Mouse (Mus musculus) C2C12 (cell line): ENCODE results near the gene Ddhd1. TPM values are rescaled to one million over a fixed set of nuclear protein-coding genes. Genes with fewer than 3 reads are reported as not detected.
"Not testable (repeated sequence)": the region's sequence is repeated elsewhere in the genome, so short reads cannot be mapped to it uniquely, and the experiment has no call there.

Experiments
- H3K27me3 ChIP-seq: one replicate; pipeline ENCODE4 v1.6.1; 2011; ENCODE audit not compliant: control insufficient read depth, insufficient read depth, insufficient read length
- H3K36me3 ChIP-seq: one replicate; pipeline ENCODE4 v1.6.1; 2011; ENCODE audit not compliant: control insufficient read depth, insufficient read depth
- H3K4me3 ChIP-seq: one replicate; pipeline ENCODE4 v1.5.1; 2011; ENCODE audit warnings: mild to moderate bottlenecking, control low read depth; ENCODE audit not compliant: poor library complexity, insufficient read depth, severe bottlenecking
- H3K79me2 ChIP-seq: one replicate; pipeline ENCODE4 v1.6.1; 2011; ENCODE audit not compliant: control insufficient read depth, insufficient read depth
- H3K79me3 ChIP-seq: one replicate; pipeline ENCODE4 v1.6.1; 2011; ENCODE audit warnings: low read depth, control low read depth
- H3ac ChIP-seq: one replicate; pipeline ENCODE3; 2011; ENCODE audit warnings: low read depth; ENCODE audit not compliant: control insufficient read depth, insufficient read length
- CEBPB ChIP-seq: IDR thresholded peaks from one replicate; pipeline ENCODE4 v1.6.1; 2011; ENCODE audit warnings: low read depth, mild to moderate bottlenecking, control low read depth, moderate library complexity
- CTCF ChIP-seq: IDR thresholded peaks from one replicate; pipeline ENCODE4 v1.5.1; 2011; ENCODE audit not compliant: control insufficient read depth, insufficient read depth, insufficient read length
- FOSL1 ChIP-seq: IDR thresholded peaks from one replicate; pipeline ENCODE4 v1.8.0; 2011; ENCODE audit warnings: mild to moderate bottlenecking, low read length; ENCODE audit not compliant: poor library complexity, insufficient read depth, severe bottlenecking
- MAX ChIP-seq: IDR thresholded peaks from one replicate; pipeline ENCODE4 v1.6.1; 2011; ENCODE audit warnings: mild to moderate bottlenecking, control low read depth
- MYOD1 ChIP-seq: IDR thresholded peaks from one replicate; pipeline ENCODE4 v1.6.1; 2011; ENCODE audit warnings: low read depth; ENCODE audit not compliant: control insufficient read depth, insufficient read length
- MYOG ChIP-seq: IDR thresholded peaks from one replicate; pipeline ENCODE4 v1.6.1; 2011; ENCODE audit not compliant: control insufficient read depth, insufficient read length; ENCODE audit errors: extremely low read depth
- USF1 ChIP-seq: IDR thresholded peaks from one replicate; pipeline ENCODE4 v1.6.1; 2011; ENCODE audit warnings: low read depth, mild to moderate bottlenecking, control low read depth, moderate library complexity
- polyA plus RNA-seq: library from polyadenylated mRNA; unstranded; fragments of >200 nt; fragmentation: generic; extraction: Trizol; gene quantifications from one replicate; pipeline ENCODE4 v1.2.1, GENCODE M21; 2012; ENCODE audit warnings: missing spikeins

Ddhd1 gene
- polyA plus RNA-seq, 1 experiment, result 6.4 TPM

DNA sequence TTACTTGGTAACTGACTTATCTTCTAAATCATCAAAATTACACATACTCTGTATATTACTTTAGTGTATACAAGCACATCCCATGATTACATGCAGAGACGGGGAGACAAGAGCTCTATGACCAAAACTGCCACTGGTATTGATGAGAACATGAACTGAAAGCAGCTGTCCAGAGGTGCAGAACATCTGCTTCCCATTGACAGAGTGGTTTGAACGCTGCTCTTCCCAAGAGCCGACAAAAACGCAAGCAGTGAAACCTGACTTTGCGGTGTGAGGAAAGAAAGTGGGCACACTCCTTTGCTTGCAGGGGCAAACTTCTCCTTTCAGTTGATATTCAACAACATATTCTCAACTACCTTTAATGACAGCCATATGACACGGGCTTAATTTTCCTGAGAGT lies 64.7 kb downstream of the Ddhd1 start:
- Histone ChIP-seq H3K4me3 (no peak overlapping the region), H3K79me2 (no peaks in the 10 kb centered on the region), H3K79me3 (no peaks in the 10 kb centered on the region), H3K27me3 (no peaks in the 10 kb centered on the region), H3ac (no peak overlapping the region), H3K36me3 (peaks cover 7% of the 10 kb centered on the region)
- TF ChIP-seq FOSL1, result no peak
- no peak for TF ChIP-seq MYOD1
- no peak for TF ChIP-seq MAX
- TF ChIP-seq MYOG, result no peak
- TF ChIP-seq USF1, result no peak

DNA sequence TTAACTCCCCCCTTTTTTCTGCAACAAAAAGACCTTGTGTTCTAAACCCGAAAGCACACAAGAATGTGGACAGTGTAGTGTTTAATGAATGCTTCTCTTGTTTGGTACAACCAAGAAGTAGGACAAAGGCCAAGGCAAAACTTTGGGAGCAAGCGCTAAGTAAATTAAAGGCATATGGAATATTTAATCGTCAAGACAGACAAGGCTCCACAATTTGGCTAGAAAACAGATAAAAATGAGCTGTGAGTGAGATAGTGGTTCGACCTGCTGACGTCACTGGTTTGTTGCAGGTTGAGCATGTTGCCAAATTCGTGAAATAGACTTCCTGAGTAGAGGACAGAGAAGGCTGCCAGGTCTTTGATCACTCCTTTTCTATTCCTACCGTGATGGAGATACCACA lies 69.5 kb downstream of the Ddhd1 start:
- H3K27me3 ChIP-seq, result no peaks in the 10 kb centered on the region
- no peaks in the 10 kb centered on the region for H3K79me2 ChIP-seq
- no peak overlapping the region for H3ac ChIP-seq
- no peaks in the 10 kb centered on the region for H3K36me3 ChIP-seq
- no peak overlapping the region for H3K4me3 ChIP-seq
- no peak for TF ChIP-seq CEBPB
- no peak for TF ChIP-seq MAX
- no peak for TF ChIP-seq MYOD1
- no peak for TF ChIP-seq CTCF
- TF ChIP-seq USF1, result no peak
- TF ChIP-seq MYOG, result no peak
- TF ChIP-seq FOSL1, result no peak
- H3K79me3 ChIP-seq, result no peaks in the 10 kb centered on the region

DNA sequence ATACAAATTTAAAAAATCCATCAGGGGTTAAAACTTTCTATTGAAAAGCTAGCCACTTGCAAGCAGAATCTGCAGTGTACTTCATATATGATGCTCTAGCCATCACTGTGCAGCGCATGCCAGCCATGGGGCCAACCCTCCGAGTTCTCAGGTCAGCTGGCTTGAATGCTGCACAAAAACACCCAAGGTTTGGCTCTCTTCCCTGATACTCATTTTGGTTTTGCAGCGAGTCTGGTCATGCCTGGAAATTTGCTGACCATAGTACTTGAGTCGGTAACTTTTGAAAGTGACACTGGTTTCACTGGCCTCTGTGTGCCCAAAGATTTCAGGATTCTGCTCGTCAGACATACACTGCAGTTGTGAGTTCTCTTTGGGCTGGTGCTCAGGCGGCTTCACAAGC lies 70.4 kb downstream of the Ddhd1 start:
- Histone ChIP-seq H3K4me3 (no peak overlapping the region), H3K79me3 (no peaks in the 10 kb centered on the region), H3K36me3 (no peaks in the 10 kb centered on the region), H3K79me2 (no peaks in the 10 kb centered on the region), H3ac (no peak overlapping the region), H3K27me3 (no peaks in the 10 kb centered on the region)
- no peak for TF ChIP-seq MAX

DNA sequence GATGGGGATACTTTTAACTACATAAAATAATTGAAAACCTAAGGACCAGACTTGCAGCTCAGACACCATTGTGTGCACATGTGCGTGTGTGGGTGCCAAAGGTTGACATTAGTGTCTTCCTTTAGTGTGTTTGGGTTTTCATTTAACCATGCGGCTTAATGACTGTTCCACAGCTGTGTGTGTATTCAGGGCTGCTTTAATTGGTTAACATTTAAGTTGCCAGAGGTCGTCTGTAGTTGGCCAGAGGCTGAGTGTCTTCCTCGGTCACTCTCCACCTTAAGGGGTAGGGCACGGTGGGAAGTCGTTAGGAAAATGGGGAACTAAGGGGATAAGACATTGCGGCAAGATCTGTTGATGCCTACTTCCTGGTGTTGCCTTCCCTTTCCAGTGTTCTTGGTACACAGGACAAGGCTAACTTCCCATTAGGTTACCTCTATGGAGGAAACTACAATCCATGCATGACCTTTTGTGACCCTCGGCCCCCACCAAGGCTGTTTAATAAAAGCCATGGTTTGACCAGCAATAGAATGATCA lies 74.4 kb downstream of the Ddhd1 start:
- no peaks in the 10 kb centered on the region for H3K79me3 ChIP-seq
- no peak for TF ChIP-seq CEBPB
- TF ChIP-seq FOSL1, result no peak
- TF ChIP-seq MYOD1, result no peak
- no peak for TF ChIP-seq MYOG
- no peaks in the 10 kb centered on the region for H3K27me3 ChIP-seq
- no peak overlapping the region for H3ac ChIP-seq
- H3K79me2 ChIP-seq, result no peaks in the 10 kb centered on the region
- H3K4me3 ChIP-seq, result no peak overlapping the region
- H3K36me3 ChIP-seq, result no peaks in the 10 kb centered on the region

DNA sequence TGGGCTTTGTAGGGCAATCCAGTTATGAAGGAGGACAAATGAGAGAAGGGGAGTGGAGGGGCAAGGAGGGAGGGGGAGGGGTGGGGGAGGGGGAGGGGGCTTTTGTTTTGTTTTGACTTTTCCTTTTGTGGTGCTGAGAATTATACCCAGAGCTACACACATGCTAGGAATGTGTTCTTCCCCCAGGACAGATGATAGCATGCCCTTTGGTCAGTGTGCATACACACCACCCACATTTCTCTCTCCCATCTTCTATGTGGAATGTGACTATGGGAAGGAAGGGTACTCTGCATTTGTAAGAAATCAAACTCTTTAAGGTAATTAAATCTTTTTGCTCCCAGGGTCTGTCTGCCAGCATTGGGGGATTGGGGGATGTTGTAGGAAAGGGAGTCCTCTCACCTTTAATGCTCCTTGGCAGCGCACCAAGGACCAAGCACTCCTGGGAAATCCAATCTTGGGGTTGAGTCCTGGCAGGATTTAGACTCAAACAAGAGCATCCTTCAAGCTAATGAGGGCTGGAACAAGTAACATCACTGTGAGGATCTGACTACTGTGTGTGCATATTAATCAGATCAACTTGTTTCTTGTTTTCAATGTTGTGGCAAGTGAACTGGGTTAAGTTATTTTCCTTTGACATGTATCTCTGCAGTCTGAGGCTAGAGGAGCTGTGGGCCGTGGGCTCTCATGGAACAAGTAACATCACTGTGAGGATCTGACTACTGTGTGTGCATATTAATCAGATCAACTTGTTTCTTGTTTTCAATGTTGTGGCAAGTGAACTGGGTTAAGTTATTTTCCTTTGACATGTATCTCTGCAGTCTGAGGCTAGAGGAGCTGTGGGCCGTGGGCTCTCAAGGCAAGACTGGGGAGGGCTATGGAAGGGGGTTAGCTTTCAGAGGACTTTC lies 76.8 kb downstream of the Ddhd1 start:
- H3K36me3 ChIP-seq, H3ac ChIP-seq, H3K27me3 ChIP-seq, H3K79me2 ChIP-seq, H3K79me3 ChIP-seq, H3K4me3 ChIP-seq: not testable (repeated sequence)

DNA sequence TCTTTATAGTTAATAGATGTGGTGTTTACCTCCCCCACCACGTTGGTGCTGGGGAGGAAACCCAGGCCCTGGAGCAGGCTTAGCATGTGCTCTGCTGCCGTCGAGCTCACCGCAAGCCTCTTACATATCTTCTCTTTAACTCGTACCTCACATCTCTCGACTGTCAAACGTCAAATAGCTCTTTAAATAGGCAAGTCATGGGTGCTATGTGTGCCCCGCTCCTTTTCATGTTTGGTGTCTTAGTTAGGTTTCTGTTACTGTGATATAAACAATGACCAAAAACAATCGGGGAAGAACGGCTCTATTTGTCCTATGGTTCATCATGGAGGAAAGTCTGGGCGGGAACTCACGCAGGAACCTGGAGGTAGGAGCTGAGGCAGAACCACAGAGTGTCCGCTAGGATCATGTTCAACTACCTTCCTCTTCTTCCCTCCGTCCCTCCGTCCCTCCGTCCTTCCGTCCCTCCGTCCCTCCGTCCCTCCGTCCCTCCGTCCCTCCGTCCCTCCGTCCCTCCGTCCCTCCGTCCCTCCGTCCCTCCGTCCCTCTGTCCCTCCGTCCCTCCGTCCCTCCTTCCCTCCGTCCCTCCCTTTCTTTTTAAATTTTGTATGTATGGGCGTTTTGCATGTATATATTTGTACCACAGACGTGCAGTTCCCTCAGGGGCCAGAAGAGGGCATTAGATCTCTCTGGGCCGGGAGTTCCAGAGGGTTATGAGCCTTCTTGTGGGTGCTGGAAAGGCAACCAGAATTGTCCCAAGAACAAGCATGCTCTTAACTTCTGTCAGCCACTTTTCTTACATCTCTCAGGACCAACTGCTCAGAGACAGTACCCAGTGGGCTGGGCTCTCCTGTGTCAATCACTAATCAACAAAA lies 91.6 kb downstream of the Ddhd1 start:
- Histone ChIP-seq H3K27me3 (no peaks in the 10 kb centered on the region), H3K79me3 (no peaks in the 10 kb centered on the region), H3K36me3 (no peaks in the 10 kb centered on the region), H3K4me3 (no peak overlapping the region), H3K79me2 (no peaks in the 10 kb centered on the region), H3ac (no peak overlapping the region)
- TF ChIP-seq USF1 (no peak), CTCF (no peak), MYOD1 (no peak), CEBPB (no peak), MAX (no peak), FOSL1 (no peak), MYOG (no peak)
